Mouse (Mus musculus): ENCODE measurements around the gene 1110008L16Rik. TPM values are rescaled to one million over a fixed set of nuclear protein-coding genes. Genes with fewer than 3 reads are reported as not detected.
"Not testable (repeated sequence)": the region's sequence is repeated elsewhere in the genome, so short reads cannot be mapped to it uniquely, and the experiment has no call there.

The 1110008L16Rik gene
- polyA plus RNA-seq (2012; rRNA removed), result 3.9 and 5.6 TPM in 2 replicates

- no peak for TF ChIP-seq CTCF (IDR thresholded peaks at IDR 0.05; ENCODE audit: extremely low read depth, insufficient read length, insufficient replicate concordance, low read depth, low read length)
- TF ChIP-seq POLR2A (IDR thresholded peaks at IDR 0.05; ENCODE audit: low read depth, low read length), result no peak
- Histone ChIP-seq H3K4me1 (ENCODE audit: control insufficient read depth, insufficient read depth, insufficient read length, low read length) (peaks cover 3% of the 10 kb centered on the region; the same call in 1 of the 2 replicates), H3K36me3 (ENCODE audit: control insufficient read depth, insufficient read depth, low read length) (peaks cover 27% of the 10 kb centered on the region), H3K27ac (ENCODE audit: insufficient read depth, low read depth, low read length) (no peak within 1 kb of the TSS), H3K27me3 (ENCODE audit: control insufficient read depth, insufficient read depth, low read length) (no peaks in the 10 kb centered on the region), H3K4me3 (ENCODE audit: low read depth, low read length) (no peak within 1 kb of the TSS)
- 84% methylated on average over 5 of the region's 5 CpGs for WGBS
Measured at GRCm38 (mm10) chr12:55299336-55299735, at the start of gene 1110008L16Rik. TSS of gene 1110008L16Rik (plus strand) at chr12:55299577.

- H3K4me3 ChIP-seq (ENCODE audit: low read depth, low read length); H3K27ac ChIP-seq (ENCODE audit: insufficient read depth, low read depth, low read length); H3K4me1 ChIP-seq (ENCODE audit: control insufficient read depth, insufficient read depth, insufficient read length, low read length); H3K27me3 ChIP-seq (ENCODE audit: control insufficient read depth, insufficient read depth, low read length): not testable (repeated sequence)
- no CpG with 5 or more reads among the region's 8 CpGs for WGBS
- H3K36me3 ChIP-seq (ENCODE audit: control insufficient read depth, insufficient read depth, low read length), result peaks cover 14% of the 10 kb centered on the region
Measured at GRCm38 (mm10) chr12:55261950-55262349, 37.4 kb upstream of the 1110008L16Rik start.

GRCm38 (mm10) chr12:55263385-55263784, 36.0 kb upstream of the 1110008L16Rik start:
- H3K4me1 ChIP-seq (ENCODE audit: control insufficient read depth, insufficient read depth, insufficient read length, low read length); H3K4me3 ChIP-seq (ENCODE audit: low read depth, low read length); H3K27ac ChIP-seq (ENCODE audit: insufficient read depth, low read depth, low read length); H3K27me3 ChIP-seq (ENCODE audit: control insufficient read depth, insufficient read depth, low read length): not testable (repeated sequence)
- peaks cover 14% of the 10 kb centered on the region for H3K36me3 ChIP-seq (ENCODE audit: control insufficient read depth, insufficient read depth, low read length)
- no CpG with 5 or more reads among the region's 5 CpGs for WGBS

- WGBS, result 85% methylated on average over 3 of the region's 3 CpGs
- no peaks in the 10 kb centered on the region for H3K27me3 ChIP-seq (ENCODE audit: control insufficient read depth, insufficient read depth, low read length)
- no peak for TF ChIP-seq POLR2A (IDR thresholded peaks at IDR 0.05; ENCODE audit: low read depth, low read length)
- no peak for TF ChIP-seq CTCF (IDR thresholded peaks at IDR 0.05; ENCODE audit: extremely low read depth, insufficient read length, insufficient replicate concordance, low read depth, low read length)
- no peaks in the 10 kb centered on the region for H3K4me1 ChIP-seq (ENCODE audit: control insufficient read depth, insufficient read depth, insufficient read length, low read length)
- H3K27ac ChIP-seq (ENCODE audit: insufficient read depth, low read depth, low read length), result no peak overlapping the region
- H3K4me3 ChIP-seq (ENCODE audit: low read depth, low read length), result no peak overlapping the region
- 0 out of 2 replicates have a peak, but pooled peaks cover 3% of the 10 kb centered on the region for H3K36me3 ChIP-seq (ENCODE audit: control insufficient read depth, insufficient read depth, low read length)
Measured at GRCm38 (mm10) chr12:55272243-55272642, 27.1 kb upstream of the 1110008L16Rik start.

GRCm38 (mm10) chr12:55277583-55277982, 21.8 kb upstream of the 1110008L16Rik start:
- H3K27ac ChIP-seq (ENCODE audit: insufficient read depth, low read depth, low read length); H3K36me3 ChIP-seq (ENCODE audit: control insufficient read depth, insufficient read depth, low read length); H3K27me3 ChIP-seq (ENCODE audit: control insufficient read depth, insufficient read depth, low read length); H3K4me1 ChIP-seq (ENCODE audit: control insufficient read depth, insufficient read depth, insufficient read length, low read length); H3K4me3 ChIP-seq (ENCODE audit: low read depth, low read length): not testable (repeated sequence)
- 79% methylated on average over 3 of the region's 6 CpGs for WGBS

DNA sequence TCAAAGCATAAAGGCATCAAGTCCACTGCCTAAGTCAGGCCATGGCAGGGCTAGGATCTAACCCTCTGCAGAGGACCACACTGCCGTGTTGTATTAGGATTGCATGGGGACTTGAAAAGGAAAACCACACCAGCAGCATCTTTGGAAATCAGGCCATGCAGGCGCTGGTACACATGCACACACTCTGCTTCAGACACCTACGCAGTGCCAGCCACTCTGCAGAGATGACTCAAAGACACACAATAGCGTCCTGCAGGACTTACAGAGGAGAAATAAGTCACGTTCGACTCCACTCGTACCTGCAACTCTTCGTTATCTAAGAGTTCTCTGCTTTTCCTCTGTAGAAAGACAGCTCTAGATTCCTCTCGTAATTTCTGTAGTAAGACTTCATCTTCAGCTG, 1.3 kb upstream of the 1110008L16Rik start:
- no peak for TF ChIP-seq POLR2A (IDR thresholded peaks at IDR 0.05; ENCODE audit: low read depth, low read length)
- TF ChIP-seq CTCF (IDR thresholded peaks at IDR 0.05; ENCODE audit: extremely low read depth, insufficient read length, insufficient replicate concordance, low read depth, low read length), result no peak
- Histone ChIP-seq H3K4me3 (ENCODE audit: low read depth, low read length) (no peak overlapping the region), H3K27me3 (ENCODE audit: control insufficient read depth, insufficient read depth, low read length) (no peaks in the 10 kb centered on the region), H3K36me3 (ENCODE audit: control insufficient read depth, insufficient read depth, low read length) (peaks cover 34% of the 10 kb centered on the region), H3K27ac (ENCODE audit: insufficient read depth, low read depth, low read length) (no peak overlapping the region), H3K4me1 (ENCODE audit: control insufficient read depth, insufficient read depth, insufficient read length, low read length) (peaks cover 3% of the 10 kb centered on the region; the same call in 1 of the 2 replicates)
- 94% methylated on average over 9 of the region's 9 CpGs for WGBS

GRCm38 (mm10) chr12:55300820-55301351, 1.5 kb downstream of the 1110008L16Rik start:
- no peaks in the 10 kb centered on the region for H3K27me3 ChIP-seq (ENCODE audit: control insufficient read depth, insufficient read depth, low read length)
- H3K4me1 ChIP-seq (ENCODE audit: control insufficient read depth, insufficient read depth, insufficient read length, low read length), result peaks cover 3% of the 10 kb centered on the region; the same call in 1 of the 2 replicates
- TF ChIP-seq POLR2A (IDR thresholded peaks at IDR 0.05; ENCODE audit: low read depth, low read length), result no peak
- no peak for TF ChIP-seq CTCF (IDR thresholded peaks at IDR 0.05; ENCODE audit: extremely low read depth, insufficient read length, insufficient replicate concordance, low read depth, low read length)
- no peak overlapping the region for H3K27ac ChIP-seq (ENCODE audit: insufficient read depth, low read depth, low read length)
- no peak overlapping the region for H3K4me3 ChIP-seq (ENCODE audit: low read depth, low read length)
- WGBS, result 85% methylated on average over 3 of the region's 3 CpGs
- peaks cover 15% of the 10 kb centered on the region for H3K36me3 ChIP-seq (ENCODE audit: control insufficient read depth, insufficient read depth, low read length)

Data from small intestine, adult 2 months (tissue).